Mouse (Mus musculus): ENCODE results near the gene Ccr5. TPM values are rescaled to one million over a fixed set of nuclear protein-coding genes. Genes with fewer than 3 reads are reported as not detected.
"Not testable (repeated sequence)": the region's sequence is repeated elsewhere in the genome, so short reads cannot be mapped to it uniquely, and the experiment has no call there.

Gene Ccr5
- total RNA-seq, 2 experiments from 2014 or later: 5.4 TPM; not detected in 1

GRCm38 (mm10) chr9:124134919-124135318 lies 13.6 kb downstream of the Ccr5 start:
- ATAC-seq (replicated peaks; ENCODE audit: low FRiP score, low TSS enrichment, poor library complexity, severe bottlenecking): not testable (repeated sequence)

DNA sequence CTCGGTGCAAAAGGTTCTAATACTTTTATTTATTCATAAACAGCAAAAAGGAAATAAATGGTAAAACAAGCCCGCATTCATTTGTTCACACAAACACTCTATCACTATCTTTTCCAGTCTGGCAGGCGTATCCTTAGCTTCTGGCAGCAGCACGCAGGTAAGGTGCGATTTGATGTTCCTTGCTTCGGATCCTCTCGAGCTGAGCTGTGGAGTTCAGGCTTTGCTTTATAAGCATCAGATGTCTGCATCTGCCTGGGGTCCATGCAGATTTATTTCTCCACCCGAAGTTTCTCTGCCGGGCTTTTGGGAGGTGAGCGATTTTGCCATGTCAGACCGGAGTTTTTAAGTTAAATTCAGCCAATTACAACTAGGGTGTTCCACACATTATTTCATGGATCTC lies 16.3 kb downstream of the Ccr5 start:
- ATAC-seq (replicated peaks; ENCODE audit: low FRiP score, low TSS enrichment, poor library complexity, severe bottlenecking): peak; percentile 52

DNA sequence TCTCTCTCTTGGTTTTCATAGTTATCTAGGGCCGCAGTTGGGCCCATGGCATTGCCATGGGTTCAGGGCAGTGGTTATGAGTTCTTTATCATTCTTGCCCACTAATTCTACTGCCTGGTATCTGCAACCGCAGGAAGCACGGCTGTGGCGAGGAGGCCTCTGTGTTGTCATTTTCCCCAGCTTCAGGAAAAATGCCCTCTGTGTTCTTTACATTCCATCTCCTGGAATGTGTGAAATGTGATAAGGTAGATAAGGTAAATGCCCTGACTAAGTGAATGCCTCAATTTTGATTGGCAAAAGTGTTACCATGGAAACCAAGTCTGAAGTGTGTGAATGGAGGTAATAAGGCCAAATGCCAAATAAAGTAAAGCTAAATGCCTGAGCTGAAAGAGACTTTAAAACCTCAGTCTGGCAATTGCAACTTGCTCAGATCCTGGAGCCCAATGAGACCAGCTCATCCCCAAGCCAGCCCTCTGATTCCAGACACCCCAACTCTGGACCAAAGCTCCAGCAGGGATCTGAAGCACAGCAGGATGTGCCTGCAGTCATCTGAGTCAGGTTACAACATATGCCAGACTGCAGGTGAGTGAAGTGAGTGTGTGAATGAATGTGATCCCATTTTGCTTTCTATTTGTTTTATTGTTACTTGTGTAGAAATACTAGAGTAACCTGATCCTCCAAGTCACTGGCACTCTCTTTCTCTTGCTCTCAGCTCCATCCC lies 16.9 kb downstream of the Ccr5 start:
- ATAC-seq (replicated peaks; ENCODE audit: low FRiP score, low TSS enrichment, poor library complexity, severe bottlenecking): peak; percentile 100

- ATAC-seq (replicated peaks; ENCODE audit: low FRiP score, low TSS enrichment, poor library complexity, severe bottlenecking): no peak
Observed at GRCm38 (mm10) chr9:124143678-124144077, 22.3 kb downstream of the Ccr5 start.

- no peak for ATAC-seq (replicated peaks; ENCODE audit: low FRiP score, low TSS enrichment, poor library complexity, severe bottlenecking)
Observed at GRCm38 (mm10) chr9:124146307-124146706, 25.0 kb downstream of the Ccr5 start.

Other genes starting within 250 kb of the Ccr5 start
- 0.64 TPM in 1 of 2 replicates, not detected in the other for gene Ccr1, start 152.9 kb upstream of the Ccr5 start, total RNA-seq (2014; fragmentation: Nextera tagmentation)
- not detected in 2 replicates for gene Ccr1, start 152.9 kb upstream of the Ccr5 start, total RNA-seq (2017)
- gene Ccr1l1, start 143.1 kb upstream of the Ccr5 start, total RNA-seq (2014; fragmentation: Nextera tagmentation): not detected in 2 replicates
- gene Ccr1l1, start 143.1 kb upstream of the Ccr5 start, total RNA-seq (2017): not detected in 2 replicates
- gene Ccr3, start 99.6 kb upstream of the Ccr5 start, total RNA-seq (2014; fragmentation: Nextera tagmentation): not detected in 2 replicates
- gene Ccr3, start 99.6 kb upstream of the Ccr5 start, total RNA-seq (2017): not detected in 2 replicates
- gene Ccr2, start 19.6 kb upstream of the Ccr5 start, total RNA-seq (2014; fragmentation: Nextera tagmentation): 0.37 and 1.3 TPM in 2 replicates
- 6.9 and 23.4 TPM in 2 replicates for gene Ccr2, start 19.6 kb upstream of the Ccr5 start, total RNA-seq (2017)
- gene 2010315B03Rik, start 191.2 kb downstream of the Ccr5 start, total RNA-seq (2014; fragmentation: Nextera tagmentation): 10.1 and 18.4 TPM in 2 replicates
- 11.7 and 25.2 TPM in 2 replicates for gene 2010315B03Rik, start 191.2 kb downstream of the Ccr5 start, total RNA-seq (2017)

Data from megakaryocyte-erythroid progenitor cell, adult 5-6 weeks (primary cell).